Mouse (Mus musculus) retina, adult 2 months (tissue): ENCODE measurements around the gene Atl2.
A peak's percentile ranks its signal among the peaks of the same experiment; 100 is the strongest.

Experiments
- DNase-seq: peaks from one replicate; pipeline ENCODE4 v3.0.0-alpha.2; 2012; ENCODE audit warnings: low read depth, low spot score

The Atl2 gene

GRCm38 (mm10) chr17:79898156-79898746 lies 2.3 kb upstream of the Atl2 start:
- no peak for DNase-seq

- no peak for DNase-seq
Measured at GRCm38 (mm10) chr17:79897666-79898065, 1.7 kb upstream of the Atl2 start.

DNA sequence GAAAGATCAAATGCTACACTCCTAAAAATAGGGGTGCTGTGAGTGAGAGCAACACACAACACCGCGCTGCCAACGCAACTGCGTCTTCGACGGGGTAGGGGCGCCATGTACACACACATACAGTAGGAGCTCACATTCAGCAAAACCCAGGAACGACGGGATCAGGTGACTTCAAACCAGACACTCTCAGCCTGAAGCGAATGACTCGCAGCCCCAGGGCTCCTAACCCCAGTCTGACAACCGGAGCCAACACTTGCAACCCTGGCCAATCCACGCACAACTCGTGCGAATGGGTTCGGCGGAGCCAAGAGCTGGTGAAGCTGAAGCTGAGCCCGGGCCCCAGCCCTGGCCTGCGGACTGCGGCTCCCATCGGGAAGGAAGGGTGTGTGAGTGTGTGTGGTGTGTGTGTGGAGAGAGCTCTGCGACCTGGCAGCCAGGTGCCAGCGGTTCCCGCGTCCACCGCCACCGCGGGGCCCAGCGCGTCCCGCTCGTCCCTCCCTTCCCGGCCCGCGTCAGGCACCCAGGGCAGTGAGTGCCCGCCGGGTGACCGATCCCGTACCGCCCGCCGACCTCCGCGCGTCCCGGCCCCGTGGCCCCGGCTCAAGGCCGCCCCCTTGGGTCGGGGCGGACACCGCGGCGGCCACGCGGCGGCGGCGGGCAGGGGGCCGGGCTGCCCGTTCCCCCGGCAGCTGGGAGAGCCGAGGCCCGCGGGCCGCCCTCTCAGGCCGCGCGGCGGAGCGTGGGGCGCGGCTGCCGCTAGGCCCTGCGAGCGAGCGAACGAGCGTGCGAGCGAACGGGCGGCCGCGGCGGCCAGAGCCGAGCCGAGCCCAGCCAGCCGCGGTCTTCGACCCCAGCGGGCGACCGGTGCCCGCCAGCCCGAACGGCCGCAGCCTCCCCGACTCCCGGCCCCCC lies 696 bp downstream of the Atl2 start:
- no peak for DNase-seq

DNA sequence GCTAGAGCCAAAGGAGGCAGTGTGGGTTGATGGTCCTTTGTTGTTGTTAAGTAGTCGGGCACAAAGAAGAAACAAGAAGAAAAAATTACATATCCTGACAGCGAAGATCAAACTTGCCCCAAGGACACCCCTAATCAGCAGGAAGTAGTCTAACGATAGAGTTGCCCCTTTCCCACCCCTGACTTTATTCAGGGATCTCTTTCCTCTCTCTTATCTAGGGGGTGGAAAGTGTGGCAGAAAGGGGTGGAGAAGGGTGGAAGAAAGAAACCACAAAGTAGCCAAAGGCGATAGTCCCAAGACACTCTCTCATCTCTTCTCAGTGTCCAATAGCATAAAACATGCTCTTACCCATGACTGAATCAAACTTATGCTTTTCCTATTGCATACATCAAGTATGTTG lies 1.9 kb downstream of the Atl2 start:
- DNase-seq = no peak

DNA sequence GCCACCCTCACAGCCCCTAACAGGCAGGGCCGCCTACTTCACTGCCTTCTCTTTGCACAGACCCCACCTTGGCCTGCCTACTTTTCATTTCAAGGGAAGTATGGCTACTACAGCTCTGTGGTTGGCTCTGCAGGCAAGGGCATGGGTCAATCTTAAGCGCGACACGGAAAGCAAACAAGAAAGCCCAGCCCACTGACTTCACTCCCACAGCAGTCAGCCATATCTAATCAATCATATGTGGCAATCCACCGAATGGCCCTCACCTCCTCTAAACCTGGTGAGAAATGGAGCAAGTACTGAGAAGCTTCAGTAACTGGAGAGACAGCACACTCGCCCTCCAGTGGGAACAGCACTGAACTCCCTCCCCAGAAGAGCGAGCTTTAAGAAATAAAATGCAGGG lies 4.0 kb downstream of the Atl2 start:
- no peak for DNase-seq

DNA sequence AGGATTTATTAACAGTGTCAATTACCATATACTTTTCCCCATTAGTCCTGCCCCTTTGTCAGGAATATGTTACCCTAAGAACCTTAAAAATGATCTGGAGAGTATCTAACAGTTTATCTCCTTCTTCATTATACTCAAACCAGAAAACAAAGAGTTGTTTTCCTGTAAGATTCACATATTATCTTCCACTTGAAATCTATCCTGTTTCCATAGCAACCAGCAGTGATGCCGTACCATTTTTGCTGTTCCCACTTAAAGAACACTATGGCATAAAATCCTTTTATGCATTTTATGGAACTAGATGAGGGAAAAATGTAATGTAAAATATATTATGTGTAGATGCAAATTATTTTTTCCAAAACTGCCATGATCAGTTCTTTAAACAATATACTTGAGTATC lies 8.0 kb downstream of the Atl2 start:
- no peak for DNase-seq

DNA sequence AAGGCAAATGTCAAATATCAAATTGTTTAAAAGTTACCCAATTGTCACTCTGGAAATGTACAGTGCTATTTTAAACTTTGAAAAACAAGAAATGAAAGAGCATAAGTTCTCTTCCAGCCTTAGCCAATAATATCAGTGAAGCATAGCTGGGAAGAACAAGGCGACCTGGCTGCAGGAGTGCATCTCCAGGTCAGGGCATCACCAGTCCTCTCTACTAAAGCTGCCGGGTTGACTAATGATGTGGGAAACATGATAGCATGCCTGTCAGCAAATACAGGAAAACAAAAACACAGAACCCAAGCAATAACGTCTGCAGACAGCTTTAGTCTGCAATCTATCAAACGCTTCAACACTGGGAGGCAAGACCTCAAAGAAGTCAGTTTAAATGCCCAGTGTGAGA lies 12.7 kb downstream of the Atl2 start:
- DNase-seq = no peak

- no peak for DNase-seq
Measured at GRCm38 (mm10) chr17:79865027-79865426, 30.9 kb downstream of the Atl2 start.

GRCm38 (mm10) chr17:79864503-79864902 lies 31.4 kb downstream of the Atl2 start:
- DNase-seq = no peak

DNA sequence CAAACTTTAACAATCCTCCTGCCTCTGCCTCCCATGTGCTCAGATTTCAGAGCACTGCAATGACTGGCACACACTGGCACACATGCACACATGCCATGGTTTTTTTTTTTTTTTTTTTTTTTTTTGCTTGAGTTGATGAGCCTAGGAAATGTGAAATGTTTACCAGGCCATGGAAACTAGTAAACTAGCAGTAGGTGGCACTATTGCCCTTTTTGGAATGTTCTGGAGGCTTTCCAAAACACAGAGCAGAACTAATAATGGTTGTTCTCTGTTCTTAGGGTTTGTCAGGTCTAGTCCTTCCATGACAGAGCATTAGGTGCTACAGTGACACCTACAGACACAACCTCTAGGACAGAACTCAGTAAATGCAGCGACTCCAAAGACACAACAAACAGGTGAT lies 33.9 kb downstream of the Atl2 start:
- peak; percentile 23 for DNase-seq

GRCm38 (mm10) chr17:79855533-79855932 lies 40.4 kb downstream of the Atl2 start:
- DNase-seq = no peak

DNA sequence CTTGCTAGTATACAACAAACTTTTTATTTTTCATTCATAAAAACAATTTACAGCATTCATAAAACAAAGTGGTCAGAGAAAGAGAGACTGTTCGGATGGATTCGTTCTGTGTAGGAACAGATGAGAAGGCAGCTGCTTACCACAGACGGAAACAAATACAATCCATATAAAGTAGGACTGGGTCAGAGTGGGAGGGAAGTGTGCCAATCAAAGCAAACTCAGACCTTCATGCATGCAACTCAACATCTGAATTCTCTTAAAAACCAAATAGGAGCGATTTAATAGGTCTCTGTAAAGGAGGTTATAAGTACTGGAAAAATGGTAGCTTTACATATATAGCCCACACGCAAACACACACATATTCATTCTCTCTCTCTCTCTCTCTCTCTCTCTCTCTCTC lies 47.5 kb downstream of the Atl2 start:
- no peak for DNase-seq

DNA sequence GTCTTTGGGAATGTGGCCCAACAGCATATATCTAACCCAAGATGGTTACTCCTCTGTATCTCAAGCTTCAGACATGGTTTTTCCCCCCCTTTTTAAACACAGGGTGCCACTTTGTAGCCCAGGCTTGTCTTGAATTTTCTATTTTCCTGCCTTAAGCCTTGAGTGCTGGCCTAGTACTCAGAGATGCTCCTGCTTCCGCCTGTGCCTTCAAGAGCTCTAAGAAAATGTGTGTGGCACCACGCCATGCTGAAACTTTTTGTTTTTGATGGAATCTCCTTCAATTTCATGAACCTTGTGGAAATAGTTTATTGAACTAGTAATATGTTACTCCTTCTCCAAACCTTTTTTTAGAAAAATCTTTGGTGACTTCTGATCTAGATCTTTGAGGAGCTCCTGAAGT lies 49.7 kb downstream of the Atl2 start:
- no peak for DNase-seq

DNA sequence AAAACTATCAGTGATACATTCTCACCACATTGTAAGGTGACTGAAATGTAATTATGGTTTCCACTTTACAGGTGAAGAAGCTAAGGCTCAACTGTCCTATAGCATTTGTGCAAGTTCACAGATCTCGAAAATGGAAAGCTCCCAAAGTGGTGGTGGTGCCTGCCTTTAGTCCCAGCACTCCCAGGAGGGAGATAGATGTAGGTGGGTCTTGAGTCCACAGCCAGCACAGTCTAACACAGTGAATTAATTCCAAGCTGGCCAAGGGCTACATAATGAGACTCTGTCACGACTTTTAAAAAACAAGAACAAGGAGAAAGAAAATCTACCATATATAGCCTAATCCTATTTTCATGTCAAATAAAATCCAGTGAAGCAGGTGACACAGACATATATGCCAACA lies 50.2 kb downstream of the Atl2 start:
- DNase-seq = no peak

DNA sequence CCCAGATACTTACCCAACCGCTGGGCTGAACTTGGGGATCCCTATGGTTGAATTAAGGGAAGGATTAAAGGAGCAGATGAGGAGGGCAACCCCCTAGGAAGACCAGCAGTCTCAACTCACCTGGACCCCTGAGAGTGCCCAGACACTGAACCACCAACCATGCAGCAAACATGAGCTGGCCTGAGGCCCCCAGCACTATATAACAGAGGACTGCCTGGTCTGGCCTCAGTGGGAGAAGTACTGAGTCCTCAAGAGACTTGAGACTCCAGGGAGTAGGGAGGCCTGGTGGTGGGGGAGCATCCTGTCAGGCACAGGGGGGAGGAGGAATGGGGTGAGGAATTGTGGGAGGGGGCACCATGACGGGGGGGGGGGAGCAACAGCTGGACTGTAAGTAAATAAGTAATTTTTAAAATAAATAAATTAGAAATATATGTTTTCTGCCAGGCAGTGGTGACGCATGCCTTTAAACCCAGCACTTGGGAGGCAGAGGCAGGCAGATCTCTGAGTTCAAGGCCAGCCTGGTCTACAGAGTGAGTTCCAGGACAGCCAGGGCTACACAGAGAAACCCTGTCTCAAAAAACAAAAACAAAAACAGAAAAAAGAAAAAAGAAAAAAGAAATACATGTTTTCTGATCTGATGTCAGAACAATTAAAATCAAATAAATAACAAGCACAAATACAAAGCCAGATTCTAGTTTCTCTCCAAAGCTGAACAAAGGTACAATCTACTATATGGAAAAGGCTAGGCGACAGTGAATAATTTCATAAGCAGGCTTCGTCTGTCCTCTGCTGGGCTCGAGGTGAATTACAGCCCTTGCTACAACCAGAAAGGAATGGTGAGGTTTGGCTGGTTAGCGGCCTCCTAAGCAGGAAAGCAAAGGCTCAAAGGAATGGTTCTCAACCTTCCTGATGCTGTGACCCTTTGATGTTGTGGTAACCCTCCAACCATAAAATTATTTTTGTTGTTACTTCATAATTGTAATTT lies 55.4 kb downstream of the Atl2 start:
- DNase-seq = peak; percentile 32

DNA sequence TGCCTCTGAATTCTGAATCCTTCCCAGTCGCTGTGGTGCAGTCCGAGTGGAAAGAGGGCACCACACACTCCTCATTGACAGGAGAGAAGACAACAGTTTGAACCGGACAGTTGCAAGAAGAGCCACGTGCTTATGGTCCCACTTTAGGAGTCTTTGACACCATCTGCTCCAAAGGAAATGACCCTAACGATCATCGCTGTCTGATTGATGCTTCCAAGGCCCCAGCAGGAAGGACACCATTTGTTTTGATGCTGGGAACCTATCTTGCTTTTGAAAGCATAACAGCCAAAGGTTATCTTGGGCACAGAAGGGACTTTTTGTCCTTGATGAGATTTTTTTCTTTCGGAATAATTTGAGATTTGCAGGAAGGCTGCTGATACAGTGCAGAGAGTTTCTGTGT lies 58.9 kb downstream of the Atl2 start:
- no peak for DNase-seq

- DNase-seq = no peak
Measured at GRCm38 (mm10) chr17:79835714-79836373, 60.1 kb downstream of the Atl2 start.

DNA sequence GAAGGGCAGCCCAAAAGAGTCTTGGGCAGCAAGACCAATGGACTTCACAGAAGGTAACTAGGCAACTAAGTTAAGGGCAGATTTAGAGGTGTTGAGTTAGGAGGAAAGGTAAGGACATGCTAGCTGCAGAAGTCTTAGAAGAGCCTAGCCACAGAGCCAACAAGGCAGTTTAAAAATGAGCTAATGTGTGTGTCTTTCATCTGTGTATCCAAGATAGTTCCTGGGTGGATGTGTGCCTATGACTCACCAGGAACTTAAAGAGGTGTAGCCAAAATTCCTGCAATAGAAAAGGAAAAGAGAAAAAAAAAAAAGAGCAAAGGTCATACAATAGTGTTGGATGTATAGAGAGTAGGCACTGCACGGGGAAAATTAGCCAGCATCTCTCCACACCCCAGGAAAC lies 63.6 kb downstream of the Atl2 start:
- no peak for DNase-seq

GRCm38 (mm10) chr17:79826482-79827034 lies 69.4 kb downstream of the Atl2 start:
- DNase-seq = no peak

GRCm38 (mm10) chr17:79825241-79826030 lies 70.5 kb downstream of the Atl2 start:
- DNase-seq = no peak
